Mouse (Mus musculus): ENCODE data around the gene Galnt12.

GRCm38 (mm10) chr4:47129572-47129971, 37.9 kb downstream of the Galnt12 start:
- TF ChIP-seq CTCF (IDR thresholded peaks at IDR 0.05; ENCODE audit: low read depth) (no peak), EP300 (optimal IDR thresholded peaks at IDR 0.05) (no peak)

All from stomach, postnatal 0 days (tissue).